Mouse (Mus musculus): Measurements from ENCODE around the gene Frmd4a.

The Frmd4a gene

GRCm38 (mm10) chr2:4137493-4137892 lies 120.0 kb downstream of the Frmd4a start:
- in situ Hi-C loops (cut with MseI, MboI): no loop called here

- in situ Hi-C loops (cut with MseI, MboI): no loop called here
Measured at GRCm38 (mm10) chr2:4142221-4142950, 124.9 kb downstream of the Frmd4a start.

- in situ Hi-C loops (cut with MseI, MboI): no loop called here
Measured at GRCm38 (mm10) chr2:4144424-4144823, 126.9 kb downstream of the Frmd4a start.

- in situ Hi-C loops (cut with MseI, MboI): no loop called here
Measured at GRCm38 (mm10) chr2:4152521-4153040, 135.1 kb downstream of the Frmd4a start.

GRCm38 (mm10) chr2:4153131-4153631 lies 135.7 kb downstream of the Frmd4a start:
- in situ Hi-C loops (cut with MseI, MboI): no loop called here

DNA sequence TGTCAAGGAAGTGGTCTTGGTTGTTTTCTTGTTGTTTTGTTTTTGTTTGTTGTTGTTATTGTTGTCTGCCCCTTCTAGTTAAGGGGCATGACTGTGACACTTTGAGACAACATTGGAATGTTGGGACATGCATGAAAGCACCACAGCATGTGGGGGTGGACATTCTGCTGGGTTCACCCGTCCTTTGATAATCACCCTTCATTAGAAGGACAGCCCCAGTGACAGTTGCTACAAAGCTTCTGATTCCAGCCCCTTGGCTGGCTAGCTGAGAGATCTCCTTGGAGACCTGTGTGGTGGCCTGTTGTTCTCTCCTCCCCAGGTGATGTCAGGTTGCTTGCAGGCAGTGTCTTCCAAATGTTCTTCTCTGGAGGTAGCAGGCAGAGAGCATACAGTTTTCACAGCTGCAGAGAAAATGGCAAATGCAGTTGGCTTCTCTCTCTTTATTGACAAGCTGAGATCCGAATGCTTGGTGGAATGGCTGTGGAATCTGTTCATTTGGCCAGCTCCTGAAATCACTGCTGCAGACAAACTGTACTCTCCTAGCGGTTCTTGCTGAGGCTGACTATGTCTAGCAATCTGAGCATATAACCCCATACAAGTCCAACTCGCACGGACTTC lies 136.6 kb downstream of the Frmd4a start:
- in situ Hi-C loops (cut with MseI, MboI): no loop called here

DNA sequence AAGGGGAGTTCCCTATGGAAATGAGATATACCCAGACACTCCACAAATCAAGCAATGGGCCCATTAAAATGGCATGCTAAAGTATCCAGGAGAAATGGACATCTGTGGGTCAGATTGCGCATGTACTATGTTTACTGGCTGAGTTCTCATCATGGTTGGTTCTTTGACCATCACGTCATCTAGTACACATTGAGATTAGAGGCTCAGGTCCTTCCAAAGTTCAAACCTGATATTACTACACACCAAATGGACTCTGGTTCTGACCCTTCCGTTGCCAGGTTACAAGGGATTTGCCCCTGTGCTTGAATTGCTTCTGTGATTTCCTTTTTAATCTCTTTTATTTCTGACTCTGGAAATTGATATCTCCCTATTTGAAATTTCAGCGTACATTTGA lies 137.1 kb downstream of the Frmd4a start:
- in situ Hi-C loops (cut with MseI, MboI): no loop called here

DNA sequence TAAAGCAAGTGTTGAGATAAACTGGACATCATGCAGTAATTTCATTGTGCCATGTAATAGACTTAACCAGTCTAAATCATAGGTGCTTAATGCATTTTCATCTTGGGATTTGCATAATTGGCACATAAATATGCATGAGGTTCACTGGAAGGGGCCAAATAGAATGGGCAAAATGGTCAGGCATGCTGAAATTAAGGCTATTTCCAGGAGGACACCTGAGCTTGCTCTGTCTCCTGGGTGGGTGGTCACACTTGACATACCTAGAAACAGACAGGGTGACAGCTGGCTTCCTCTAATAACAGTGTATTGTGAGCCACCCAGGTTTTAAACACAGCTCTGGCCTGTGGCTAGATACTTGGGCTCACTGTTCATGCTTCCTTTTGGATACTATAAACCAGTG lies 137.9 kb downstream of the Frmd4a start:
- in situ Hi-C loops (cut with MseI, MboI): no loop called here

GRCm38 (mm10) chr2:4156511-4156910 lies 139.0 kb downstream of the Frmd4a start:
- in situ Hi-C loops (cut with MseI, MboI): no loop called here

DNA sequence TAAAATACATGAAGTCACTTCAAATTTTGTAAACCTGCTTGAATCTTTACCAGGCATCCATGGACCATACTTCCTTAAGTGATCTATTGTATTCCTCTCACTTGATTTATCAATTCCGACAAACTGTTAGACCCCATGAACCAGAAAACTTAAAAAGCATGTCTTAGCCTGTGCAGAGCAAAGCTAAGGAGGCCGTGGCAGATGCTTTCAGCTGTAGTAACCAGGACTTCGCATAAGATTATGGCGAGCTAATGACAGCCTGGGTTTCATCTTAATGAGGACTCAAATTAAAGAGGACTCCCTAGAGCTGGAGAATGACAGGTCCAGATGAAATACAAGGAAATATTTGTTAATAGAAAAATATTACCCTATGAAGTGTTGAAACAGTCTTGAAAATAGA lies 139.9 kb downstream of the Frmd4a start:
- in situ Hi-C loops (cut with MseI, MboI): no loop called here

DNA sequence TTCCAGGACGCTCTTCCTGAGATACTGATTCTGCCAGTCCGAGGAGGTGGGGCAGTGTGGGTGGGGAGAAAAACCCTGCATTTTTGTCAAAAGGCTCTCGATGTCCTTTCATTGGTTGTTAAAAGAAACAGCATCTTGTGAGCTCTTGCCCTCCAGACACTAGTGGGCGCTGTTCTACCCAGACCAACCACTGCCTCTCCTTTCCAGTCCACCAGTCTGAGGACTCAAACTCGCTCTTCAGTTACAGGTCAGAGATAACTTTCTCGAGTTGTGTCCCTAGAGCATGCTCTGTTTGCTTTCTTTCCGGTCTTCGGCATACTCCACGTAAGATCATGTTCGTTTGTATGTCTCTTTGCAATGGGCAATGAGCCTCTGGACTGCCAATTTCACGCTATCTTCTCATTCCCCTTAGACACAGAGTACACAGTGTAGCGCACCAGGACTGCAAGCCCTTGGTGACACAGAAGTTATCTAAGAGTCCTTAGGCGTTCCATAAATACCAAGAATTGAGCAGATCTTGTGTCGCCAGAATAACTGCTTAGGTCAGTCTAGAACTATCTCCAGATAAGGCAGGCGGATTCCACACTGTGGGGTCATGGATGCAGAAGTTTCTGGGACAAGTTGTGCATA lies 142.2 kb downstream of the Frmd4a start:
- in situ Hi-C loops (cut with MseI, MboI): no loop called here

GRCm38 (mm10) chr2:4166191-4166590 lies 148.7 kb downstream of the Frmd4a start:
- in situ Hi-C loops (cut with MseI, MboI): no loop called here

DNA sequence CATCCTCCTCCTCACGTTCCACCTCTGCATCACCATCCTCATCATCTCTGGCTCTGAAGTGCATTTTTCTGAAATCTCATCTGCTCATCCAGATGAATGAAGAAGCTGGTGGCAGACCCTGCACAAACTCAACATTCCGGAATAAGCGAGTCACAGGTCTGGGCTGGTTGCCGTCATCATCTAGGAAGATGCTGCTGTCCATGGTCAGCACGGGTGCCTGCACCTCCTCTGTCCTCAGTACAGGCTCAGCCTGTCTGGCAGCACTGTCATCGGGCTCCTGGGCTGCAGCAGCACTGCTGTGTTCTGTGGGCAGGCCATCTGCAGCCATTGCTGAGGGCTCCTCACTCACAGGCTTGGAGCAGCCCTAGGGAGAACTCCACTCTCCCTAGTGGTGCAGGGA lies 149.6 kb downstream of the Frmd4a start:
- in situ Hi-C loops (cut with MseI, MboI): no loop called here

DNA sequence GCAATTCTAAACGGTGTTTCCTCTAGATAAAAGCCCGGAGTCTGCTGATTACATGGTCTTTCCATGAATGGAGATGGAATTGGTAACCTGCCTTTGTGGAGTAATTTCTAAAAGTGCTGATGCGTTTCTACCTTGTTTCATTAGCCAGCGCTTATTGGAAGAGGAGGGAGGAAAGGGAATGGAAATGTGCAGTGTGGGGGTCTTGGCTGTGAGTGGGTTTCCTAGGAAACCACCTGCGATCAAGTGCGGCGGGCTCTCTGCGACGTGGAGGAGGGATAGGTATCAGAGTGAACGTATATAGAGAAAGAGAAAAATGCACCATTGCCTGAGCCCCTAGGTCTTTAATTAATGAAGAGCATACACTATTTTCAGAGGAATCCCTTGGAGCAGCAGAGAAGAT lies 152.2 kb downstream of the Frmd4a start:
- in situ Hi-C loops (cut with MseI, MboI): no loop called here

- in situ Hi-C loops (cut with MseI, MboI): no loop called here
Measured at GRCm38 (mm10) chr2:4170189-4170588, 152.7 kb downstream of the Frmd4a start.

DNA sequence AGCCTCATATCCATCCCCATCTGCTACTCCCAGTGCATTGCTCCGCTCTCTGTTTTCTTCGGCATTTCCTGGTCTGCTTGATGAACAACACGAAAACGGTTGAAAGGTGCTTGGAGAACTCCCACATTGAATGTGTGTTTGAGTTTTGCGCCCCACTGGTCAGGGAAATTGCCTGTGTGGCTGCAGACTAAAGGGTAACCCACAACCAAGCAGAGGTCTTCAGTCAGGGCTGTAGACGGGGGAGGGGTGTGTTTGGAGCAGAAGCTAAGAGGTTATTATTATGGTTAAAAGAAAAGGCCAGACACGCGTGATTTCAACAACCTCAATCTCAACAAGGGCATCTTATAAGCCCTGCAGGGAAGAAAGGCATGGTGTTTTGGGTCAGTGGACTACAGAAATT lies 167.5 kb downstream of the Frmd4a start:
- in situ Hi-C loops (cut with MseI, MboI): no loop called here

DNA sequence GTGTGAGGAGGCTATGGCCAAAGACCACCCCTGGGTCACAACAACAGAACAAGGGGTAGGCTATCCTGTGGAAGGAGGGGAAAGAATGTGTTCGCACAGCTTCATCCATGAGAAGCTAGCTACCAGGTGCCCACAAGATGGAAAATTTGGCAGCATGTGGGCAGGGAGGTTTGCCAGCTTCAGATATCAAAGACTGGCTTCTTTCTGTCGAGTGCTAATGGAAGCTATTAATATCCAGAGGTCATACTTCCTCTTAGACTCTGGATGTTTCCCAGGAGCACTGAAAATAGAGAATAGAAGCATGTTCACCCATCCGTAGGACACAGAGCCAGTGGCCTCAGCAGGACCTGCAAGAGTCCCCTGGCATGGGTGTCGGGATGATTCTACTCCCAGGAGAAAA lies 170.0 kb downstream of the Frmd4a start:
- in situ Hi-C loops (cut with MseI, MboI): no loop called here

GRCm38 (mm10) chr2:4188303-4188702 lies 170.8 kb downstream of the Frmd4a start:
- in situ Hi-C loops (cut with MseI, MboI): no loop called here

GRCm38 (mm10) chr2:4190345-4190744 lies 172.8 kb downstream of the Frmd4a start:
- in situ Hi-C loops (cut with MseI, MboI): no loop called here

- in situ Hi-C loops (cut with MseI, MboI): no loop called here
Measured at GRCm38 (mm10) chr2:4190995-4191394, 173.5 kb downstream of the Frmd4a start.

DNA sequence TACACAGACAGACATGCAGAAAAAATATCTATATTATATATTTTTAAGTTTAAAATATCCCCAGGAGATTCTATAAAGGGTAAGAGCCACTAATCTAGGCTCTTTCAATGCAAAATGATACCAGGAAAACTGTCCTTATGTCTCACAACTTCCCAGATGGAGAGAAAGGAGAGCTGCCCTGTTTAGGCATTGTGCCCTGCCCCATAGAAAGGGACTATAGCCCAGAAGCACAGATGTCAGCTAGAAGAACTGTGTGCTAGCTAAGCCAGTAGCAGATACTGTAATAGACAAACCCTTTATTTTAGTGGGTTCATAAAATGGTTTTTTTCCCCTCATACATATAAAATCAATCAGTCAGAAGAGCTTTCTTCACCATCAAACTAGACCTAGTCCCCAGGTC lies 175.7 kb downstream of the Frmd4a start:
- in situ Hi-C loops (cut with MseI, MboI): no loop called here

GRCm38 (mm10) chr2:4194324-4195014 lies 177.0 kb downstream of the Frmd4a start:
- in situ Hi-C loops (cut with MseI, MboI): no loop called here
